Mouse (Mus musculus): ENCODE measurements around the gene Cdc42bpa. TPM values are rescaled to one million over a fixed set of nuclear protein-coding genes. Genes with fewer than 3 reads are reported as not detected.

Cdc42bpa gene
- polyA plus RNA-seq, 1 experiment from 2014 or later: 11.3 TPM

- Histone ChIP-seq H3K9ac (ENCODE audit: low read length) (no peak overlapping the region), H3K4me3 (ENCODE audit: low read depth, low read length) (no peak overlapping the region)
Measured at GRCm38 (mm10) chr1:180170071-180170470, 209.8 kb downstream of the Cdc42bpa start.

GRCm38 (mm10) chr1:180171883-180172282 lies 211.6 kb downstream of the Cdc42bpa start:
- Histone ChIP-seq H3K9me3 (ENCODE audit: control insufficient read depth, low read length) (no peaks in the 10 kb centered on the region), H3K27me3 (ENCODE audit: control insufficient read depth, insufficient read depth, low read length) (no peaks in the 10 kb centered on the region)
- WGBS: 77% methylated on average over 2 of the region's 2 CpGs

More at GRCm38 (mm10) chr1:180170071-180170470, 209.8 kb downstream of the Cdc42bpa start:
- Histone ChIP-seq H3K9me3 (ENCODE audit: control insufficient read depth, low read length) (no peaks in the 10 kb centered on the region), H3K36me3 (ENCODE audit: control insufficient read depth, insufficient read depth, low read length) (no peaks in the 10 kb centered on the region), H3K4me1 (ENCODE audit: control insufficient read depth, insufficient read depth, low read length) (no peaks in the 10 kb centered on the region), H3K27me3 (ENCODE audit: control insufficient read depth, insufficient read depth, low read length) (no peaks in the 10 kb centered on the region), H3K27ac (replicated peaks; ENCODE audit: low read depth, low read length) (no peak overlapping the region), H3K4me2 (ENCODE audit: low read depth, severe bottlenecking) (no peak overlapping the region)
- ATAC-seq (ENCODE audit: insufficient number of reproducible peaks, low FRiP score, low TSS enrichment, low read depth) (no peak), DNase-seq (ENCODE audit: low spot score) (no peak)
- WGBS: 86% methylated on average over 8 of the region's 8 CpGs

GRCm38 (mm10) chr1:180172600-180172999 lies 212.3 kb downstream of the Cdc42bpa start:
- Histone ChIP-seq H3K4me1 (ENCODE audit: control insufficient read depth, insufficient read depth, low read length) (no peaks in the 10 kb centered on the region), H3K4me3 (ENCODE audit: low read depth, low read length) (no peak overlapping the region), H3K27me3 (ENCODE audit: control insufficient read depth, insufficient read depth, low read length) (no peaks in the 10 kb centered on the region), H3K27ac (replicated peaks; ENCODE audit: low read depth, low read length) (no peak overlapping the region), H3K4me2 (ENCODE audit: low read depth, severe bottlenecking) (no peak overlapping the region), H3K9ac (ENCODE audit: low read length) (no peak overlapping the region), H3K9me3 (ENCODE audit: control insufficient read depth, low read length) (no peaks in the 10 kb centered on the region), H3K36me3 (ENCODE audit: control insufficient read depth, insufficient read depth, low read length) (no peaks in the 10 kb centered on the region)
- DNase-seq (ENCODE audit: low spot score) (no peak), ATAC-seq (ENCODE audit: insufficient number of reproducible peaks, low FRiP score, low TSS enrichment, low read depth) (no peak)
- WGBS: 95% methylated on average over 4 of the region's 4 CpGs

More at GRCm38 (mm10) chr1:180171883-180172282, 211.6 kb downstream of the Cdc42bpa start:
- no peaks in the 10 kb centered on the region for H3K4me1 ChIP-seq (ENCODE audit: control insufficient read depth, insufficient read depth, low read length)
- H3K4me3 ChIP-seq (ENCODE audit: low read depth, low read length): no peak overlapping the region
- H3K36me3 ChIP-seq (ENCODE audit: control insufficient read depth, insufficient read depth, low read length): no peaks in the 10 kb centered on the region
- ATAC-seq (ENCODE audit: insufficient number of reproducible peaks, low FRiP score, low TSS enrichment, low read depth) (no peak), DNase-seq (ENCODE audit: low spot score) (no peak)
- H3K4me2 ChIP-seq (ENCODE audit: low read depth, severe bottlenecking): no peak overlapping the region
- H3K9ac ChIP-seq (ENCODE audit: low read length): no peak overlapping the region
- H3K27ac ChIP-seq (replicated peaks; ENCODE audit: low read depth, low read length): no peak overlapping the region

- Histone ChIP-seq H3K4me3 (ENCODE audit: low read depth, low read length) (no peak overlapping the region), H3K27me3 (ENCODE audit: control insufficient read depth, insufficient read depth, low read length) (no peaks in the 10 kb centered on the region), H3K36me3 (ENCODE audit: control insufficient read depth, insufficient read depth, low read length) (no peaks in the 10 kb centered on the region), H3K27ac (replicated peaks; ENCODE audit: low read depth, low read length) (no peak overlapping the region), H3K9ac (ENCODE audit: low read length) (no peak overlapping the region), H3K9me3 (ENCODE audit: control insufficient read depth, low read length) (no peaks in the 10 kb centered on the region), H3K4me1 (ENCODE audit: control insufficient read depth, insufficient read depth, low read length) (no peaks in the 10 kb centered on the region), H3K4me2 (ENCODE audit: low read depth, severe bottlenecking) (no peak overlapping the region)
- 82% methylated on average over 5 of the region's 5 CpGs for WGBS
- ATAC-seq (ENCODE audit: insufficient number of reproducible peaks, low FRiP score, low TSS enrichment, low read depth): no peak
- no peak for DNase-seq (ENCODE audit: low spot score)
Measured at GRCm38 (mm10) chr1:180173017-180173416, 212.7 kb downstream of the Cdc42bpa start.

DNA sequence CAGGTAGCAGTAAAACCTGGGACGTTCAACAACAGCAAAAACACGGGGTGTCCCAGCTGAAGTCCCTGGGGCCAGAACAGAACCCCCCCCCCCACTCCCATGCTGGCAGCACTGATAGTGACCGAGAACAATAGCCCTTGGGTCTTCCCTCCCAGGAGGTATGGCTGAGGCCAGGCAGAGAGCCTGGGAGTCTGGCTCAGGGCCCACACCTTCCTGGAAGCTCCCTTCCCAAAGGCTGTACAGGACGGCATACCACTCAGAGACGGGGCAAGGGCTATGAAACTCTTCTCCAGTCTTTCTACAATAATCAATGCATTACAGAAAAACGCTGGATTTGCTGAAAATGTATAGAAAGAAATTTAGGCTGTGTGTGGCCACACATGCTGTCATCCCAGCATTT lies 214.4 kb downstream of the Cdc42bpa start:
- Histone ChIP-seq H3K4me2 (ENCODE audit: low read depth, severe bottlenecking) (no peak overlapping the region), H3K36me3 (ENCODE audit: control insufficient read depth, insufficient read depth, low read length) (no peaks in the 10 kb centered on the region), H3K9me3 (ENCODE audit: control insufficient read depth, low read length) (no peaks in the 10 kb centered on the region), H3K27ac (replicated peaks; ENCODE audit: low read depth, low read length) (no peak overlapping the region), H3K4me1 (ENCODE audit: control insufficient read depth, insufficient read depth, low read length) (no peaks in the 10 kb centered on the region), H3K27me3 (ENCODE audit: control insufficient read depth, insufficient read depth, low read length) (no peaks in the 10 kb centered on the region), H3K9ac (ENCODE audit: low read length) (no peak overlapping the region), H3K4me3 (ENCODE audit: low read depth, low read length) (no peak overlapping the region)
- ATAC-seq (ENCODE audit: insufficient number of reproducible peaks, low FRiP score, low TSS enrichment, low read depth) (no peak), DNase-seq (ENCODE audit: low spot score) (no peak)
- 71% methylated on average over 6 of the region's 6 CpGs for WGBS

GRCm38 (mm10) chr1:180175167-180175566 lies 214.9 kb downstream of the Cdc42bpa start:
- no peak overlapping the region for H3K9ac ChIP-seq (ENCODE audit: low read length)
- WGBS: 37% methylated on average over 3 of the region's 3 CpGs
- no peak overlapping the region for H3K27ac ChIP-seq (replicated peaks; ENCODE audit: low read depth, low read length)
- no peak for ATAC-seq (ENCODE audit: insufficient number of reproducible peaks, low FRiP score, low TSS enrichment, low read depth)
- no peak overlapping the region for H3K4me3 ChIP-seq (ENCODE audit: low read depth, low read length)
- H3K4me1 ChIP-seq (ENCODE audit: control insufficient read depth, insufficient read depth, low read length): no peaks in the 10 kb centered on the region
- H3K36me3 ChIP-seq (ENCODE audit: control insufficient read depth, insufficient read depth, low read length): no peaks in the 10 kb centered on the region
- no peak for DNase-seq (ENCODE audit: low spot score)
- no peaks in the 10 kb centered on the region for H3K9me3 ChIP-seq (ENCODE audit: control insufficient read depth, low read length)
- no peaks in the 10 kb centered on the region for H3K27me3 ChIP-seq (ENCODE audit: control insufficient read depth, insufficient read depth, low read length)
- no peak overlapping the region for H3K4me2 ChIP-seq (ENCODE audit: low read depth, severe bottlenecking)

GRCm38 (mm10) chr1:180175635-180176034 lies 215.4 kb downstream of the Cdc42bpa start:
- H3K27me3 ChIP-seq (ENCODE audit: control insufficient read depth, insufficient read depth, low read length): no peaks in the 10 kb centered on the region
- H3K27ac ChIP-seq (replicated peaks; ENCODE audit: low read depth, low read length): no peak overlapping the region
- no peak overlapping the region for H3K4me2 ChIP-seq (ENCODE audit: low read depth, severe bottlenecking)
- H3K4me1 ChIP-seq (ENCODE audit: control insufficient read depth, insufficient read depth, low read length): no peaks in the 10 kb centered on the region
- no peaks in the 10 kb centered on the region for H3K9me3 ChIP-seq (ENCODE audit: control insufficient read depth, low read length)
- ATAC-seq (ENCODE audit: insufficient number of reproducible peaks, low FRiP score, low TSS enrichment, low read depth) (no peak), DNase-seq (ENCODE audit: low spot score) (no peak)
- H3K36me3 ChIP-seq (ENCODE audit: control insufficient read depth, insufficient read depth, low read length): no peaks in the 10 kb centered on the region
- 65% methylated on average over 8 of the region's 8 CpGs for WGBS
- H3K9ac ChIP-seq (ENCODE audit: low read length): no peak overlapping the region
- no peak overlapping the region for H3K4me3 ChIP-seq (ENCODE audit: low read depth, low read length)

DNA sequence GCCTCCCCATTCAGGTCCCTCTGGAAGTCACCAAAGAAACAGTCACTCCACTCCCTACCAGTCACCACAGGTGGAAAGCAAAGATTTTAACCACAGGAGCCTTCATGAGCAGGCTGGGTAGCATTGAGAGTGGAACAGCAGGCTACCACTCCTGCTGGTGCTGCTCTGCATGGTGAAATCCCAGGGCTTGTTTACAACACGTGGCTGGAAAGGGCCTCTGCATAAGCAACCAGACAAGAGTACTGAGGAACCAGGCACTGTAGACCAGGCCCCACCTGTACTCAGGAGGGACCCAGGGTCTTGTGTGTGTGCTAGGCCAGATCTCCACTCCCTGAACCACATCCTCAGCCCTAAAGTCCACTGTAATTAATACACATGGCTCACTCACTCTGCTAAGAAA lies 216.5 kb downstream of the Cdc42bpa start:
- DNase-seq (ENCODE audit: low spot score): no peak
- H3K4me1 ChIP-seq (ENCODE audit: control insufficient read depth, insufficient read depth, low read length): no peaks in the 10 kb centered on the region
- ATAC-seq (ENCODE audit: insufficient number of reproducible peaks, low FRiP score, low TSS enrichment, low read depth): no peak
- no peak overlapping the region for H3K27ac ChIP-seq (replicated peaks; ENCODE audit: low read depth, low read length)
- no peaks in the 10 kb centered on the region for H3K9me3 ChIP-seq (ENCODE audit: control insufficient read depth, low read length)
- WGBS: 35% methylated on average over 1 of the region's 1 CpGs
- H3K4me3 ChIP-seq (ENCODE audit: low read depth, low read length): no peak overlapping the region
- H3K9ac ChIP-seq (ENCODE audit: low read length): no peak overlapping the region
- no peaks in the 10 kb centered on the region for H3K36me3 ChIP-seq (ENCODE audit: control insufficient read depth, insufficient read depth, low read length)
- no peak overlapping the region for H3K4me2 ChIP-seq (ENCODE audit: low read depth, severe bottlenecking)
- no peaks in the 10 kb centered on the region for H3K27me3 ChIP-seq (ENCODE audit: control insufficient read depth, insufficient read depth, low read length)

GRCm38 (mm10) chr1:180178340-180178739 lies 218.1 kb downstream of the Cdc42bpa start:
- H3K9me3 ChIP-seq (ENCODE audit: control insufficient read depth, low read length): no peaks in the 10 kb centered on the region
- no peak for ATAC-seq (ENCODE audit: insufficient number of reproducible peaks, low FRiP score, low TSS enrichment, low read depth)
- H3K27ac ChIP-seq (replicated peaks; ENCODE audit: low read depth, low read length): no peak overlapping the region
- H3K9ac ChIP-seq (ENCODE audit: low read length): no peak overlapping the region
- H3K4me1 ChIP-seq (ENCODE audit: control insufficient read depth, insufficient read depth, low read length): no peaks in the 10 kb centered on the region
- no peak overlapping the region for H3K4me2 ChIP-seq (ENCODE audit: low read depth, severe bottlenecking)
- 86% methylated on average over 9 of the region's 9 CpGs for WGBS
- no peaks in the 10 kb centered on the region for H3K36me3 ChIP-seq (ENCODE audit: control insufficient read depth, insufficient read depth, low read length)
- DNase-seq (ENCODE audit: low spot score): no peak
- H3K4me3 ChIP-seq (ENCODE audit: low read depth, low read length): no peak overlapping the region
- H3K27me3 ChIP-seq (ENCODE audit: control insufficient read depth, insufficient read depth, low read length): no peaks in the 10 kb centered on the region

Measured in limb, embryonic 11.5 days (tissue).